Mouse (Mus musculus) limb, embryonic 12.5 days (tissue): ENCODE results near the gene Pdyn. TPM values are rescaled to one million over a fixed set of nuclear protein-coding genes. Genes with fewer than 3 reads are reported as not detected.

Experiments used
- ATAC-seq: fragments of 200-750 bp; cut with Nextera tagmentation; 2 replicates; pipeline ENCODE4 v1.8.0; 2017; ENCODE audit warnings: low read depth, moderate TSS enrichment; ENCODE audit not compliant: insufficient number of reproducible peaks, insufficient read depth, low FRiP score, low TSS enrichment
- H3K27ac ChIP-seq: fragments of 300-500 bp; sonication (generic); 2 replicates; pipeline ENCODE4 v1.5.1; 2016; ENCODE audit warnings: mild to moderate bottlenecking, moderate library complexity
- H3K27me3 ChIP-seq: fragments of 300-500 bp; sonication (generic); 2 replicates; pipeline ENCODE4 v1.6.1; 2016; ENCODE audit warnings: mild to moderate bottlenecking, moderate library complexity
- H3K36me3 ChIP-seq: fragments of 300-500 bp; sonication (generic); 2 replicates; pipeline ENCODE4 v1.6.1; 2016; ENCODE audit warnings: mild to moderate bottlenecking, moderate library complexity
- H3K4me1 ChIP-seq: fragments of 300-500 bp; sonication (generic); replicated peaks from 2 replicates; pipeline ENCODE4 v1.6.1; 2016
- H3K4me2 ChIP-seq: fragments of 300-500 bp; sonication (generic); 2 replicates; pipeline ENCODE4 v1.6.1; 2016; ENCODE audit warnings: mild to moderate bottlenecking, moderate library complexity
- H3K4me3 ChIP-seq: fragments of 300-500 bp; sonication (generic); replicated peaks from 2 replicates; pipeline ENCODE4 v1.5.1; 2016; ENCODE audit warnings: mild to moderate bottlenecking
- H3K9ac ChIP-seq: fragments of 300-500 bp; sonication (generic); replicated peaks from 2 replicates; pipeline ENCODE4 v1.6.1; 2016; ENCODE audit warnings: mild to moderate bottlenecking, moderate library complexity
- H3K9me3 ChIP-seq: fragments of 300-500 bp; sonication (generic); 2 replicates; pipeline ENCODE4 v1.6.1; 2016; ENCODE audit warnings: mild to moderate bottlenecking, moderate library complexity
- whole genome bisulfite sequencing: fragments of 180-500 bp; shearing (Covaris S2); methylation state at CpG from one replicate; pipeline ENCODE4 v1.1.7; 2016; 5-methylcytosine and 5-hydroxymethylcytosine counted together
- polyA plus RNA-seq: library from polyadenylated mRNA; unstranded; fragments of >200 nt; fragmentation: Nextera tagmentation; extraction: Ambion mirVana; gene quantifications from 2 replicates; pipeline ENCODE4 v1.2.1, GENCODE M21; 2016

The Pdyn gene
- polyA plus RNA-seq, 1 experiment from 2014 or later: 0.28 TPM

GRCm38 (mm10) chr2:129655033-129655432 is 44.6 kb downstream of the Pdyn start:
- Histone ChIP-seq H3K4me1 (no peaks in the 10 kb centered on the region; the same call in 1 of the 2 replicates), H3K27ac (no peak overlapping the region)
- WGBS: 85% methylated on average over 4 of the region's 4 CpGs

DNA sequence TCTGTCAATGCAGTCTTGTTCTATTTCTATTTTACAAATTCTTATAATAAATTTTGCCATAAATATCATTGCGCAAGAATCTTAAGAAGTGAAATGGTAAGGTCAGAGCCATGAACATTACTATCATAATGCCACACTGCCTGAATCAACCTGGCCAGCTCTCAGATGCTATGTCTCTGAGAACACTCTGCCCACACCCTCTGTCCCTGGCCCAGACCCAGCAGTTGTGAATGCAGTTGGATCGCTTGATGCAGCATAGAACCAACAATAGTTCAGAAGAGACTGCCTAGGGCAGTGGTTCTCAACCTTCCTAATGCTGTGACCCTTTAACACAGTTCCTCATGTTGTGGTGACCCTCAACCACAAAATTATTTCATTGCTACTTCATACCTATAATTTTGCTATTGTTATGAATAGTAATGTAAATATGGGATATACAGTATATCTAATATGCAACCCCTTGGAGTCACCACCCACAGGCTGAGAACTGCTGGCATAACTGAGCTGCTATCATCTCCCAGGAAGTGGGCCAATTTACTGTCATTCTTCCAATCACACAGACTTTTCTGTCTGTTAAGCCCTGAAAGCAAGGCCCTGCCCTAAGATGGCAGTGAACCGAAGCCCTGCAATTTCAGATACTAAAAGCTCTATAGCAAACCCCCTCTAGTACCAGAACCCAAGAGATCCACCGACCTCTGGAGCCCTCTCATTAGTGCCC is 45.3 kb downstream of the Pdyn start:
- Histone ChIP-seq H3K9me3 (no peaks in the 10 kb centered on the region), H3K4me2 (no peak overlapping the region), H3K4me3 (no peak overlapping the region), H3K36me3 (no peaks in the 10 kb centered on the region), H3K27ac (no peak overlapping the region), H3K4me1 (no peaks in the 10 kb centered on the region; the same call in 1 of the 2 replicates), H3K9ac (no peak overlapping the region), H3K27me3 (0 out of 2 replicates have a peak, but pooled peaks cover 3% of the 10 kb centered on the region)
- no peak for ATAC-seq
- WGBS: 87% methylated on average over 4 of the region's 4 CpGs

More at GRCm38 (mm10) chr2:129655033-129655432, 44.6 kb downstream of the Pdyn start:
- Histone ChIP-seq H3K9me3 (no peaks in the 10 kb centered on the region), H3K4me2 (no peak overlapping the region), H3K4me3 (no peak overlapping the region), H3K9ac (no peak overlapping the region), H3K27me3 (0 out of 2 replicates have a peak, but pooled peaks cover 3% of the 10 kb centered on the region), H3K36me3 (no peaks in the 10 kb centered on the region)
- no peak for ATAC-seq

DNA sequence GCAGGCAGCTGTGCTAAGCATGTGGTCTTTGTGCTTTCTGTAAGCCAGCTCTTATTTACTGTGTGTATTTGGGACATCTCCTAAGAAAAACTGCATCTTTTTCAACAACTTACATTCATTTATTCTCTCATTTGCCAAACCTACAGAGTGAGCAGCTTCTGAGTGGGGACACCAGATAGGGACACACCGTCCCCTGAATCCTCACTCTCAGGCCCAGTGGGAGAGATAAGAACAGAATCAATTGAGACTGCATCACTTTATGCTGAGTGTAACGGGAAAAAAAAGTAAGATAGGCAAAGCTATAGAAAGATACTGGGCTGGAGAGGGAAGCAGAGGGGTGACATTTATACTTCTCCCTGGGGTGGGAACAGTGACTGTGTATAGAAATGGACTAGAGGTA is 46.0 kb downstream of the Pdyn start:
- H3K9me3 ChIP-seq: no peaks in the 10 kb centered on the region
- 0 out of 2 replicates have a peak, but pooled peaks cover 3% of the 10 kb centered on the region for H3K27me3 ChIP-seq
- H3K4me1 ChIP-seq: no peaks in the 10 kb centered on the region; the same call in 1 of the 2 replicates
- WGBS: 85% methylated on average over 2 of the region's 2 CpGs
- no peak for ATAC-seq
- no peak overlapping the region for H3K4me2 ChIP-seq
- no peak overlapping the region for H3K4me3 ChIP-seq
- no peak overlapping the region for H3K27ac ChIP-seq
- no peak overlapping the region for H3K9ac ChIP-seq
- H3K36me3 ChIP-seq: no peaks in the 10 kb centered on the region

GRCm38 (mm10) chr2:129652616-129653015 is 47.0 kb downstream of the Pdyn start:
- Histone ChIP-seq H3K4me2 (no peak overlapping the region), H3K27me3 (0 out of 2 replicates have a peak, but pooled peaks cover 3% of the 10 kb centered on the region), H3K9ac (no peak overlapping the region), H3K27ac (no peak overlapping the region), H3K9me3 (no peaks in the 10 kb centered on the region), H3K36me3 (no peaks in the 10 kb centered on the region), H3K4me3 (no peak overlapping the region), H3K4me1 (no peaks in the 10 kb centered on the region; the same call in 1 of the 2 replicates)
- WGBS: 47% methylated on average over 4 of the region's 4 CpGs
- ATAC-seq: no peak

Other genes starting within 250 kb of the Pdyn start
- gene F830045P16Rik, start 163.2 kb downstream of the Pdyn start, polyA plus RNA-seq: not detected in 2 replicates
- 17.0 and 17.8 TPM in 2 replicates for gene Sirpa, start 107.0 kb downstream of the Pdyn start, polyA plus RNA-seq
- 18.1 and 21.8 TPM in 2 replicates for gene Stk35, start 100.7 kb upstream of the Pdyn start, polyA plus RNA-seq